Mouse (Mus musculus) thymus, adult 18-20 months (tissue): Measurements from ENCODE around the gene Znhit1.
"Not testable (repeated sequence)": the region's sequence is repeated elsewhere in the genome, so short reads cannot be mapped to it uniquely, and the experiment has no call there.

ENCODE experiments used
- DNase-seq, 2 experiments: peaks; one replicate each; pipeline ENCODE4 v3.0.0; 2022; ENCODE audit warnings: mixed read lengths in 2 of 2

Gene Znhit1

GRCm38 (mm10) chr5:136950521-136950920 is 37.3 kb downstream of the Znhit1 start:
- no peak for DNase-seq

GRCm38 (mm10) chr5:136949551-136950336 is 38.1 kb downstream of the Znhit1 start:
- DNase-seq, result not testable (repeated sequence)

GRCm38 (mm10) chr5:136947874-136948273 is 39.9 kb downstream of the Znhit1 start:
- no peak for DNase-seq

GRCm38 (mm10) chr5:136945084-136945483 is 42.7 kb downstream of the Znhit1 start:
- no peak for DNase-seq

- no peak for DNase-seq
Observed at GRCm38 (mm10) chr5:136943382-136943781, 44.4 kb downstream of the Znhit1 start.

- DNase-seq, result no peak
Observed at GRCm38 (mm10) chr5:136942781-136943180, 45.0 kb downstream of the Znhit1 start.

GRCm38 (mm10) chr5:136940845-136941560 is 46.8 kb downstream of the Znhit1 start:
- no peak for DNase-seq

- not testable (repeated sequence) for DNase-seq
Observed at GRCm38 (mm10) chr5:136940029-136940428, 47.8 kb downstream of the Znhit1 start.

GRCm38 (mm10) chr5:136939284-136939683 is 48.5 kb downstream of the Znhit1 start:
- no peak for DNase-seq

- DNase-seq, result no peak
Observed at GRCm38 (mm10) chr5:136937621-136938020, 50.2 kb downstream of the Znhit1 start.

GRCm38 (mm10) chr5:136936750-136937149 is 51.1 kb downstream of the Znhit1 start:
- no peak for DNase-seq

- DNase-seq, result no peak
Observed at GRCm38 (mm10) chr5:136935905-136936695, 51.7 kb downstream of the Znhit1 start.

- no peak for DNase-seq
Observed at GRCm38 (mm10) chr5:136933930-136934329, 53.9 kb downstream of the Znhit1 start.

- no peak for DNase-seq
Observed at GRCm38 (mm10) chr5:136932956-136933355, 54.9 kb downstream of the Znhit1 start.
